Mouse (Mus musculus): ENCODE measurements around the gene Apol10a. TPM values are rescaled to one million over a fixed set of nuclear protein-coding genes. Genes with fewer than 3 reads are reported as not detected.
"Not testable (repeated sequence)": the region's sequence is repeated elsewhere in the genome, so short reads cannot be mapped to it uniquely, and the experiment has no call there.

Apol10a gene
- under 1 TPM in 1 of 4 experiments, not detected in 3; 0.11 TPM for total RNA-seq (2022)

DNA sequence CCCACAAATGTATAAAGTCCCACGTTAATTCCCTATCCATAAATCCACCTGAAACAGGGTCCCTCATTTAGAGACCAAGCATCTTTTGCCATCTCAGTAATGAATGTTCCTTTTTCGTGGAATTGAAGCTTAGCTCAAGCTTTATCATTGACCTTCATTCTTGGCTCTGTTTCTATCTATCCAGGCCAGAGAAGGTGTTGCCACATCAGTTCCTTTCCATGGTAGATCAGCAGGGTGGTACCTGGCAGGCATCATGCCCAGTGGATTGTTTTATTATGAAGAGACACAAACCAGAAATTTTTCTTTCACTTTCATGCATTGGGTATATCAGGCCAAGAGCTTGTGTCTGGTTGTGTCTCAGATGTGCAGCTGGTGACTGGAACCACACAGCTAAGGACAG is at the start of gene Apol10a:
Gene Apol10a (plus strand): TSS at position 355 of the 400 bp plus-strand sequence.
- DNase-seq (ENCODE audit: low spot score), result not testable (repeated sequence)

DNA sequence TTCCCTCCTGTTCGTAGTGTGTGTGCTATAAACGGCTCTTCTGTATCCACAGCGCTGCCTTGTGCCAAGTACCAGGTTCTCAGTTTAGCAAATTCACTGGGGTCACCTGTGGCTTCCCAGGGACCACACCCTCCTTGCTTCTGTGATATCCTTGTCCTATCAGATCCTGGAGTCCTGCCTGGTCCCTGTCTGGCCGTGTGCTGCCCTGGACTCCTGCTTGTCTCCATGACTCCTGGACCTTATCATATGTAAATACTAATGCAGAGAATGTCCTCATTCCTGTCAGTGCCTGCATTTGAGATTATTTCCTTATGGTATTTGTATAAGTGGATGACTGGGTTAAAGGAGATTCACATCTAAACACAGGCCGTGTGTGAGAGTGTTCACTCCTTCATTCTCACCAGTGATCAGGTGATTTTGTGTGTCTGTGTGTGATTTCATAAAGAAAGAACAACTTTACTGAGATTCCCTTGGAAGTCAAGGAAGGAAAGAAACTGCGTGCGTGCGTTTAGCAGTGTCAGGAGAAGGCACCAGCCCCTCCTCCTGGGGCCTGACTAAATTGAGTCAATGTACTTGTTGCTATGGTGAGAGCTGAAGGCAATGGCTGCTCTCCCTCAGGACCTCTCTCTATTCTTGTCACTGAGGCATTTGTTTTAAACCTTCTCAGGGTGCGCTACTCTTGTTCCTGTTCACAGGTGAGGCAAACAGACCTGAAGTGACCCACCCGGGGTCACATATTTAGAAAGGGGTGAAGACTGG is 48.0 kb upstream of the Apol10a start:
- DNase-seq (ENCODE audit: low spot score), result not testable (repeated sequence)

DNA sequence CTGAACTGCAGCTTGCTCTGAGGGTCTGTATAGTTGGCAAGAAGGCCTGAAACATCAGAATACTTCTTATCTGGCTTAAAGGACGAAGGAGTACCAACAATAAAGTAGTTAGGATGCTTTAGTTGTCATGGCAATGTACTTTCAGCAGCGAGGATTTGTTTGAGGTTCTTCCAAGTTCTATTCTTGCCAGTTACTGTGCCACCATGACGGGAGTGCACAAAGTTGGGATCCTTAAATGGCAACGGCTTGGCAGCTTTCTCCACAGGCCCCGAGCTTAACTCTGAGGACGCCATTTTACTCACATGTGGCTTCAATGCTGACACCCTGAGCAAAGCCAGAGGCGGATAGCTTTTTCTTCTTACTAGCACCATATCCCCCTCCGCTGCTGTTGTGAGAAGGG is 32.1 kb upstream of the Apol10a start:
- DNase-seq (ENCODE audit: low spot score), result not testable (repeated sequence)

DNA sequence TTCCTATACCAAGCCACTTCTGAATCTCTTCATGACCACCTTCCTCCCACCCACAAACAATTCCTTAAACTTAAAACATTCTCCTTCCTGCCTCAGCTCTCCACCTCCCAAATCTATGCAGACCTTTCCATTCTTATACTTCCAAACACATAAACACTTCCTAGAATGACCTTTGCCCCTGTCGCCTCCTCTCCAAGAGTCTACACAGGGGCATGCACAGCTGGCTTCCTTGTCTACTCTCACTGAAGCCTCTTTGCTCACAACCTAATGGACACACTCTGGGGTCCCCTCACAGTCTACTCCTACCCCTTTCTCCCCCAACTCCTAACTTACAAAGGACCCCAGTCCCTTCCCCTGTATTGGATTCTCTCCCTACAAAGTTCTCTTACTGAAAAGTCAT is 31.2 kb upstream of the Apol10a start:
- not testable (repeated sequence) for DNase-seq (ENCODE audit: low spot score)

DNA sequence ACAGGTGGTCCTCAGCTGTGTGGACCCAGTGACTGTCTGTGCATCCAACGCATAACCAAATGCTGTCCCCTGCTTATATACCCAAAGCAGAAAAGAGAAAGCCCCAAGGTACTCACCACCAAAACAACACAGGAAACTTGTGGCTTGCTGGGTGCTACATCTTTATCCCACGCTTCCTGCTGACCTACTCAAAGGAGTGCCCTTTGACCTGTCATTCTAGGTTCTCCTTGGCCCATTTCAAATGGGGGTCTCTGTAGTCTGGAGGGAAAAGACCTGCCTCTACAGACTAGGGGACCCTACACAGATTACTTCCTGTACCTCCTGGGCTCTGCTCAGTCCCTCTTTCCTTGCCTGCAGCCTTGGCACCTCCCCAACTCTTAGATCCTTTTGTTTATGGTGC is 29.5 kb upstream of the Apol10a start, which contains the start of gene Apol7b:
Gene Apol7b (minus strand): TSS at position 101 of the 400 bp plus-strand sequence.
- not testable (repeated sequence) for DNase-seq (ENCODE audit: low spot score)

DNA sequence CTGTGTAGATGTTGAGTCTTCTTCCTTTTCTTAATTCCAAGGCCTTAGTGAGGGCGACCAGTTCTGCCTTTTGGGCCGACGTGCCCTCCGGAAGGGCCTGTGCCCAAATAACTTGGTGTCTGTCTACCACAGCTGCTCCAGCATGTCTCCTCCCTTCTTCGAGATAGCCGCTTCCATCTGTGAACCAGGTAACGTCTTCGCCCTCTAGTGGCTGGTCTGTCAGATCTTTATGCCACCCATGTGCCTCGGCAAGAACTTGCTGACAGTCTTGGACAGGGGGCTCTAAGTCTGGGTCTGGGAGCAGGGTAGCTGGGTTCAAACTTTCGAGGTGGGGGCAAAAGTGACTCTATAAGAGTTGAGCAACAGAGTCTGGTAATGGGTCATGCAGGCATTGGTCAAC is 26.9 kb upstream of the Apol10a start:
- not testable (repeated sequence) for DNase-seq (ENCODE audit: low spot score)

DNA sequence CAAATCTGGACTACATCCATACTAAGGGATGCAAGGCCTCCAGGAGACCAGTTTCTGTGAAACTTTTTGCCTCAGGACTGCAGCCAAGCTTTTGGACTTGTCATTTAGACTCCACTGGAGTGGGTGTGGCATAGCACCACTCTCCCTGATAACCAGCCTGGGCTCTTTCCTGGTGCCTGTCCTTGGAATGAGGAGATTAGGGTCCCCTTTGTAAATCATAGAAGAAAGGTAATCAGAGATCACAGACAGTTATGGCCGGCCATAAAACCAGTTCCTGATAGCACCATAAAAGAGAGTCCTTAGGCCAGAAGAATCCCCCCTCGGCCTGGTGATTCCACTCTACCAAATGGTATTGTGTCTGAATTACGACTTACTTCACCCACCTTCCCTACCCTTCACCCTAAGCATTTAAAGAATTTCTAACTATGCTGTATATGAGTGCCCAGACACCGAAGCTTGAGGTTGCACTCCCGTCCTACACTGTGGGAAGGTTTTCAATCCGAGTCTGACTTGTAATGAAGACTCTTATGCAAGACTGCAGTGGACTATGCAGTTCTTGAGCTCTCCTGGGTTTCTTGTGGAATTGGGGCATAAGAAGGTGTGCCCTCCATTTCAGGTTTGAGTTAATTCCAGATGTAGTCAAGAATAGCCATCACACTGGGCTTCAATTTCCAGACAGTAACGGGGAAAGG is 2.0 kb upstream of the Apol10a start:
- DNase-seq (ENCODE audit: low spot score), result not testable (repeated sequence)

DNA sequence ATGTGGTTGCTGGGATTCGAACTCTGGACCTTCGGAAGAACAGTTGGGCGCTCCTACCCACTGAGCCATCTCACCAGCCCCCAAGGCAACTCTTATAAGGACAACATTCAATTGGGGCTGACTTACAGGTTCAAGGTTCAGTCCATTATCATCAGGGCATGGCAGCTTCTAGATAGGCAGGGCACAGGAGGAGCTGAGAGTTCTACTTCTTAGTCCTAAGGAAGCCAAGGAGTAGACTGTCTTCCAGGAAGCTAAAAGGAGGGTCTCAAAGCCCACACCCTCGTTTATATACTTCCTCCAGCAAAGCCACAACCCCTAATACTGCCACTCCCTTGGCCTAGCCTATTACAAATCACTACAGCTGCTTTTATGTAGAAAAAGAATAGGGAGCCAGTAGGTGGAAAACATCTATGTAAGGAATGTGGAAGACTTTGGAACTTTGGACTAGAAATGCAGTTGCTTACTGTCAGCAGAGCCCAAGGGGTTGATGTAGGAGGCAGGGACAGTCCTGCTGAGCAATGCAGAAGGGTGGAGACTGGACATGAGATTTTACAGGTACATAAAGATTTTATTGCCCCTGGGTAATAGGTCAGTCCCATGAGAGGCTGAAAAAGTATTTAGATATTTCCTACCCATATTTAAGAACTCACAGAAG is 5.4 kb downstream of the Apol10a start:
- no peak for DNase-seq (ENCODE audit: low spot score)

DNA sequence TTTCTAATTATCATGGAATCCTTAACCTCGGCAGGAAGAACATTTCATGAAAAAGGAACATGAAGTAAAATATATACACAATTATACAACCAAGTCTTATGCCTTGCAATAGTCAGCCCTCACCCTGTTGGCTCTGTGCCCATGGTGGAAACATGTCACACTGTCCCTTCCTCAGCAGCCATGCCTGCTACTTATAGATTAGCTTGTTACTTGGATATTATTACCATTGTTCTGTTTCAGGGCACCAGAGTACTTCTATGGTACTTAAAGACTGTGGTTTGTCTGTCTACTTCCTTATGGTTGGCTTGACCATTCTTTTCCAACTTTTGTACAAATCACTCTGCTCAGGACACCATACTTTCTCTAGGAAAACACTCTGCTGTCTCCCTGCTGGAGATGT is 16.3 kb downstream of the Apol10a start:
- not testable (repeated sequence) for DNase-seq (ENCODE audit: low spot score)

DNA sequence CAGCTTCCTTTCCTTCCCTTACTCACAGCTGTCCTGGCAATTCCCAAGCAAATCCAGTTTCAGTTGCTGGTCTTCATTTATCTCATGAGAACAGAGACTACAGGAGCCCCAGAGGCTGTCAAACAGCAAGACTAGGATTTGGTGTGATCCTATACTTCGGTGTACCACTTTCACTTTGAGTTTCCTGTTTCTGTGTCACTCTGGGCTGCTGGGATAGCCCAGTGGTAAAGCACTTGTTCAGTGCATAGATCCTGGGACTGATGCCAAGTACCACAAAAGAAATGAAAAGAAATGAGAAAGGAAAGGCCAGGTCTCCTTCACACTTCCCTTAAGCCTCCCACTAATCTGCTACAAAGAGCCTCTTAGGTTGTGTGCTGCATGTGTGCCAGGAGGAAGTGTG is 17.8 kb downstream of the Apol10a start:
- DNase-seq (ENCODE audit: low spot score), result not testable (repeated sequence)

DNA sequence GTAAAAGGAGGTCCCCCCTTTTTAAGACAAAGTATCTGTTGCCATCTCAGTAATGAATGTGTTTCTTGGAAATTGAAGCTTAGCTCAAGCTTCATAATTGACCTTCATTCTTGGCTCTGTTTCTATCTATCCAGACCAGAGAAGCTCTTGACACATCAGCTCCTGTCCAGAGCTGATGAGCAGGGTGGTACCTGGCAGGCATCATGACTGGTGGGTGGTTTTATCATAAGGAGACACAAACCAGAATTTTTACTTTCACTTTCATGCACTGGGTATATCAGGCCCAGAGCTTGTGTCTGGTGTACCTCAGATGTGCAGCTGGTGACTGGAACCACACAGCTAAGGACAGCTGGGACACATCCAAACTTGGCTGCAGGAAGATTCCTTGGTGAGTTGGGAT is 31.1 kb downstream of the Apol10a start, which contains the start of gene Apol11a:
Gene Apol11a (plus strand): TSS at position 306 of the 400 bp plus-strand sequence.
- DNase-seq (ENCODE audit: low spot score), result not testable (repeated sequence)

DNA sequence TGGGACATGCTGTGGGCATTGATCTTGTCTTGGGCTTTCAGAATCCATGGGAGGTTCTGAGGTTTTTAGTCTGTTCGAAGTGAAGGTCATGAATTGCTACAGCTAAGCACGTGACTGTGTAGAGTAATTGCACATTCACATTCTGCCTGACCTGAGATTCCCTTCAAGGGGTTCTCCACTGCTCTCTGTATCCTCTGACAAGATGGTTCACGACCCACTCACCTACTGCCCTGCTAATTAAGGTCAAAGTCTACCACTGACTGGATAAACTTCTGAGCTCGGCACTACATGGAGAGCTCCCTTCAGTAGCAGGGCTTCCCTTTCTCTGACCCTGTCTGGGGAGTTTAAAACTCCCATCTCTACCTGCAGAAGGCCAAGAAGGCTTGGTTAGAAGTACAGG is 43.7 kb downstream of the Apol10a start:
- not testable (repeated sequence) for DNase-seq (ENCODE audit: low spot score)

DNA sequence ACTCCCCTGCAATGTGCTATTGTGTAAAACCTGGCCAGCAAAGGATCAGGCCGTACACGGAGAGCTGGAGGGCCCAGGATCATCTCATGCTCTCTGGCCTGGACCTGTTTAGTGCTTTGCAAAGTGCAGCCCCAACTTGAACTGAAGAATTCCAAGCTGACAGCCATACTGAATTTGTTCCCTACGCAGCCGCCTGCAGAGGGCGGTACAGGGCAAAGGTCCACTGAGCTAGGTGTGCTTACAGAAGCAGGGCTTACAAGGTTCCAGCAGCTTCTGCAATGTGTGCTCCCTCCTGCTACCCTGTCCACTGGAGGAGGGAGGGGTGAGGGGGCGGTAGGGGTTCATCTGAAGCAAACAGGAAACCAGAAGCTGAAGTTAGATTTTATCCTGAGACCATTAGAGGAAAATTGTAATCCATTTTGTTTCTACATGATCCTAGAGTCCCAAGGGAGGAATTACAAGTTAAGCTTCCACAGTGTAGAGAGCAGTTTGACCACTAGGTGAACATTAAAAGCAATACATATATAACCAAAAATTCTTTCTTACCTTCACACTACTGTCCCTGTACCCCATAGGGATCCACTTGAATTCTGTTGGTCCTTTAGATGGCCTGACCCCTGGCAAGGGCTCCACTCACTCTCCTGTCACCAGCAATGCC is 46.5 kb downstream of the Apol10a start:
- DNase-seq (ENCODE audit: low spot score), result peak; percentile 71

DNA sequence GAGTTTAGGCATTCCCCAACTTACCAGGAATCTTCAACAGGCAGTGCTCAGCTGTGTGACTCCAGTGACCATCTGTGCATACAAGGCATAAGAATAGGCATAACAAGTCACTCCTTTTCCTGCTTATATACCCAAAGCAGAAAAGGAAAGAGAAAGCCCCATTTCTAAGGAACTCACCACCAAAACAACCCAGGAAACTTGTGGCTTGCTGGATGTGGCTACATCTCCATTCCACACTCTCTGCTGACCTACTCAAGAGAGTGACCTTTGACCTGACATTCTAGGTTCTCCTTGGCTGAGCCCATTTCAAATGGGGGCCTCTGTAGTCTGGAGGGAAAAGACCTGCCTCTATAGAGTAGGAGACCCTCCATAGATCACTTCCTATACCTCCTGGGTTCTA is 56.4 kb downstream of the Apol10a start, which contains the start of gene Apol7c:
Gene Apol7c (minus strand): TSS at position 101 of the 400 bp plus-strand sequence.
- DNase-seq (ENCODE audit: low spot score), result no peak

DNA sequence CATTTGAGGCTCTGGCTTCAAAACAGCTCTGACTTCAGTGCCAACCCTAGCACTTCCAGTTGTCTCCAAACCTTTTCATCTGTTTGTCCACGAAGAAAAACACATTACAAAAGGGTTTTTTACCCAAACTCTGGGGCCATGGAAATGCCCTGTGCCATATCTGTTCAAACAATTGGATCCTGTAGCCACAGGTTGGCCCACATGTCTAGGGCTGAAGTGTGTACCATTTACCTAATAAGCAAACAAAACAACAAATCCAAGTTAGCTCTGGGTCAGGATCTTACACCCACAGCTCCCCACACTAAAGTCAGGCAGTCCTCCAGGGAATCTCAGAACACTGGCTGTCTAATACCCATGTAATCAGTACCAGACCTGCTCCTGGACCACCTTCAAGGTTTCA is 62.4 kb downstream of the Apol10a start:
- not testable (repeated sequence) for DNase-seq (ENCODE audit: low spot score)

Other genes starting within 250 kb of the Apol10a start
- 100 to 1,000 TPM in 2 of 4 experiments, 10 to 100 TPM in 2; 87.6 to 108 (median 101) TPM for gene Rbfox2, start 170.0 kb upstream of the Apol10a start, total RNA-seq (2022)
- gene Apol7a, start 77.9 kb upstream of the Apol10a start, total RNA-seq (2022), result under 1 TPM in 2 of 4 experiments, not detected in 2; 0.09 to 0.19 TPM
- under 1 TPM in 1 of 4 experiments, not detected in 3; 0.19 TPM for gene Apol9a, start 65.9 kb upstream of the Apol10a start, total RNA-seq (2022)
- gene Apol7b, start 29.6 kb upstream of the Apol10a start, total RNA-seq (2022), result under 1 TPM in 2 of 4 experiments, not detected in 2; 0.17 to 0.41 TPM
- under 1 TPM in 1 of 4 experiments, not detected in 3; 0.20 TPM for gene Apol11a, start 31.2 kb downstream of the Apol10a start, total RNA-seq (2022)
- not detected for gene Apol7c, start 56.3 kb downstream of the Apol10a start, total RNA-seq (2022)
- not detected for gene 1700025B11Rik, start 84.8 kb downstream of the Apol10a start, total RNA-seq (2022)
- 1 to 10 TPM in 3 of 4 experiments, under 1 TPM in 1; 0.86 to 1.9 (median 1.2) TPM for gene Apol10b, start 119.1 kb downstream of the Apol10a start, total RNA-seq (2022)
- gene Gm36245, start 122.2 kb downstream of the Apol10a start, total RNA-seq (2022), result not detected
- gene Apol11b, start 166.2 kb downstream of the Apol10a start, total RNA-seq (2022), result 1 to 10 TPM in 3 of 4 experiments, under 1 TPM in 1; 0.31 to 2.8 (median 1.3) TPM
- gene Apol7e, start 221.8 kb downstream of the Apol10a start, total RNA-seq (2022), result not detected